Mouse (Mus musculus) forebrain, embryonic 15.5 days (tissue): Measurements from ENCODE around the gene Mapre3. TPM values are rescaled to one million over a fixed set of nuclear protein-coding genes. Genes with fewer than 3 reads are reported as not detected.

Experiments used
- ATAC-seq: fragments of 200-750 bp; cut with Nextera tagmentation; replicated peaks from 2 replicates; pipeline ENCODE4 v1.8.0; 2017; ENCODE audit warnings: mild to moderate bottlenecking, moderate TSS enrichment, moderate library complexity
- H3K27ac ChIP-seq: fragments of 300-500 bp; sonication (generic); replicated peaks from 2 replicates; pipeline ENCODE4 v1.5.1; 2015; ENCODE audit warnings: mild to moderate bottlenecking, inconsistent platforms
- H3K27me3 ChIP-seq: fragments of 300-500 bp; sonication (generic); 2 replicates; pipeline ENCODE4 v1.6.1; 2015; ENCODE audit warnings: inconsistent platforms
- H3K36me3 ChIP-seq: fragments of 300-500 bp; sonication (generic); 2 replicates; pipeline ENCODE4 v1.6.1; 2015; ENCODE audit warnings: mild to moderate bottlenecking, inconsistent platforms
- H3K4me1 ChIP-seq: fragments of 300-500 bp; sonication (generic); 2 replicates; pipeline ENCODE4 v1.6.1; 2015; ENCODE audit warnings: inconsistent platforms
- H3K4me2 ChIP-seq: fragments of 300-500 bp; sonication (generic); replicated peaks from 2 replicates; pipeline ENCODE4 v1.6.1; 2015; ENCODE audit warnings: mild to moderate bottlenecking, inconsistent platforms
- H3K4me3 ChIP-seq: fragments of 300-500 bp; sonication (generic); 2 replicates; pipeline ENCODE4 v1.5.1; 2015; ENCODE audit warnings: mild to moderate bottlenecking, inconsistent platforms
- H3K9ac ChIP-seq: fragments of 300-500 bp; sonication (generic); replicated peaks from 2 replicates; pipeline ENCODE4 v1.6.1; 2015; ENCODE audit warnings: mild to moderate bottlenecking, inconsistent platforms
- H3K9me3 ChIP-seq: fragments of 300-500 bp; sonication (generic); 2 replicates; pipeline ENCODE4 v1.6.1; 2016; ENCODE audit warnings: inconsistent platforms
- WGBS: fragments of 180-500 bp; shearing (Covaris S2); methylation state at CpG from one replicate; pipeline ENCODE4 v1.1.7; 2015; ENCODE audit warnings: mixed read lengths; 5-methylcytosine and 5-hydroxymethylcytosine counted together
- polyA plus RNA-seq: library from polyadenylated mRNA; unstranded; fragments of >200 nt; fragmentation: Nextera tagmentation; extraction: Ambion mirVana; gene quantifications from 2 replicates; pipeline ENCODE4 v1.2.1, GENCODE M21; 2015

Gene Mapre3
- polyA plus RNA-seq, 1 experiment from 2014 or later: 110 TPM

DNA sequence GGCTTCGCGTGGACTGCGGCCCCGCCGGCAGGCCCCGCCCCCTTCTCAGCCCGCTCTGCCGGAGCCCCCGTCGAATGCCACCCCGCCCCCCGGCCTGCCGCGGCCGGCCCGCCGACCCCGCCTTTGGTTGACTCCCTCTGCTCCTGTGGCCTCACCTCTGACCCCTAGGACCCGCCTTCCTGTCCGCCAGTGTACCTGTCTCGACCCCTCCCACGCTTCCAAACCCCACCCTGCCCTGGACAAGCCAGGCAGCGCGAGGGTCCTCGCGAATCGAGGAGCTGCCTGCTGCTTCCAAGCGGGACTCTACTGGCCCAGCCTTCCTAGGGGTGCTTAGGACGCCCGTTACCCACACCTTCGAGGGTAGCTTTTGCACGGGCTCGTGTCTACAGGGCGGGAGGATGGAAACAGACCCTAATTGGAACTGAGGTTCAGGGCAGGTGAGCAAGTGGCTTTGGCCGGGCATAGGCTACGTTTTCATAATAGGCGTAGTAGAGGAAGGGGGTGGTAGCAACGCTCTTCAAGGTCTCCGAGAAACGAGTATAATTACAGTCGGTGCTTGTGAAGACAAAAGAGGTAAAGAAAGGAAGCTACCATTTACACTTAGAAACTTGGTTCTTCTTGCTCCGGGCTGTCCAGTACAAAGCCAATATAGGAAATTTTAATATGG lies 74.8 kb downstream of the Mapre3 start:
- peak overlapping the region; percentile 81 for H3K9ac ChIP-seq
- H3K27me3 ChIP-seq: no peaks in the 10 kb centered on the region
- peaks cover 25% of the 10 kb centered on the region for H3K4me1 ChIP-seq
- peaks cover 35% of the 10 kb centered on the region for H3K36me3 ChIP-seq
- H3K27ac ChIP-seq: peak overlapping the region; percentile 99
- H3K4me3 ChIP-seq: peak overlapping the region; percentile 68
- no peaks in the 10 kb centered on the region for H3K9me3 ChIP-seq
- H3K4me2 ChIP-seq: peak overlapping the region; percentile 63
- under 1% methylated on average over 39 of the region's 42 CpGs for WGBS
- ATAC-seq: peak; percentile 14

DNA sequence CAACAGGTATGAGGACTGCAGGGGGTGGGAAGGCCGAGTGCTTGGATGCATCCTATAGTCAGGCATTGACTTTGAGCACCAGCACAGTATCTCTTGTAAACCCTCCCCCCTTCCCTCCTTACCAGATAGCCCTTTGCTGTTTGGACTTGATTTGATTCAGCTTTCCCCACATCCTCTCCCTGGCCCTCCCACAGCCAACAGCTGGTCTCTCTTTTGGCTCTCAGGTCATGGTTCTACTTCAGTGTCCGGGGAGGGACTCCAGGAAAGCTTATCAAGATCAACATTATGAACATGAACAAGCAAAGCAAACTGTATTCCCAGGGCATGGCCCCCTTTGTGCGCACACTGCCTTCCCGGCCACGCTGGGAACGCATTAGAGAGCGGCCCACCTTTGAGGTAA lies 75.9 kb downstream of the Mapre3 start:
- H3K27ac ChIP-seq: peak overlapping the region; percentile 99
- H3K4me1 ChIP-seq: peaks cover 25% of the 10 kb centered on the region
- H3K9ac ChIP-seq: peak overlapping the region; percentile 81; the same call in 1 of the 2 replicates
- peak overlapping the region; percentile 63 for H3K4me2 ChIP-seq
- no peak for ATAC-seq
- 82% methylated on average over 7 of the region's 7 CpGs for WGBS
- H3K4me3 ChIP-seq: peak overlapping the region; percentile 68
- no peaks in the 10 kb centered on the region for H3K9me3 ChIP-seq
- H3K36me3 ChIP-seq: peaks cover 46% of the 10 kb centered on the region
- no peaks in the 10 kb centered on the region for H3K27me3 ChIP-seq

DNA sequence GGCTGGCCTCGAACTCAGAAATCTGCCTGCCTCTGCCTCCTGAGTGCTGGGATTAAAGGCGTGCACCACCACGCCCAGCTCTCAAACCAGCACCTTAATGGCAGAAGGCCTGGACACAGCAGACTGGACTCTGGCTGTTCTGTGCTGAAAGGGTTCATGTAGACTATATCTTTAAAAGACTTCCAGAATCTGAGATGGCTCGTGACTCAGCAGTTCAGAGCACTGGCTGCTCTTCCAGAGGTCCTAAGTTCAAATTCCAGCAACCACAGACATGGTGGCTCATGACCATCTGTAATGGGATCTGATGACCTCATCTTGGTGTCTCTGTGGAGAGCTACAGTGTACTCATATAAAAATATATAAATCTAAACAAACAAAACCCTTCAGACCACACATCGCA lies 87.4 kb downstream of the Mapre3 start:
- Histone ChIP-seq H3K27ac (no peak overlapping the region), H3K4me2 (no peak overlapping the region), H3K4me1 (peaks cover 15% of the 10 kb centered on the region), H3K9ac (no peak overlapping the region), H3K36me3 (peaks cover 70% of the 10 kb centered on the region), H3K9me3 (no peaks in the 10 kb centered on the region), H3K27me3 (no peaks in the 10 kb centered on the region), H3K4me3 (no peak overlapping the region)
- WGBS: 94% methylated on average over 5 of the region's 5 CpGs
- ATAC-seq: no peak

DNA sequence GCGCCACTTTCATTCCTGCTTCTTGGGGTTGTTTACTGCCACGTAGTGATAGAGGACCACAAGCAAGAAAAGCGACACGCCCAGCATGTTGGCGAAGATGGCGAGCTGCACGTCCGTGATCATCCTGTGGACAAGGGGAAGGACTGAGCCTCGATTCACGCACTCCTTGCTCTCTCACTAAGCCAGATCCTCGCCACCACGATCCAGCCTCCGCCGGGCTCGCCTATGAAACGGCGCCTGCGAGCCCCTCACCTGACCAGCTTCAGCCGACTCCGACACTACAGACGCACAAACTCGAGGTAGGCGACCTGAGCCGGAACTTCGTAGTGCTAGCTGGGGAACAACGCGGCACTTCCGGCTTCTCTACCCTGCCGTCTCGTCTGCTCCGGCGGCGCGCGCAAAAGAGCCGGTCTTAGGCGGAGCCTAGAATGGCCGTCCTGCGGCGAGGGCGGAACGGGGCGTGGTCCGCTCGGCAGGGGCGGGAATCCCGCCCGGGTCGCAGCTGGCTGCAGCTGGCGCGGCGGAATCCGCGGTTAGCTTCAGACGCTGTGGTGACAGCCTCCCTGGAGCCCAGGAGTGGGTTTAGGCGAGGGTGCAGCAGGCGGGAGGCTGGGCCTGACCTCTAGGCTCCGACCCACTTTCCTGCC lies 93.1 kb downstream of the Mapre3 start, which contains the start of gene Ost4:
Gene Ost4, minus strand, starts transcription at position 376 of the 647 bp plus-strand sequence.
- Histone ChIP-seq H3K36me3 (peaks cover 27% of the 10 kb centered on the region), H3K4me1 (peaks cover 30% of the 10 kb centered on the region), H3K27ac (peak within 1 kb of the TSS; percentile 76), H3K4me3 (peak within 1 kb of the TSS; percentile 62), H3K9me3 (no peaks in the 10 kb centered on the region), H3K4me2 (peak within 1 kb of the TSS; percentile 95), H3K9ac (peak within 1 kb of the TSS; percentile 62), H3K27me3 (no peaks in the 10 kb centered on the region)
- WGBS: under 1% methylated on average over 58 of the region's 58 CpGs
- ATAC-seq: peak; percentile 96

DNA sequence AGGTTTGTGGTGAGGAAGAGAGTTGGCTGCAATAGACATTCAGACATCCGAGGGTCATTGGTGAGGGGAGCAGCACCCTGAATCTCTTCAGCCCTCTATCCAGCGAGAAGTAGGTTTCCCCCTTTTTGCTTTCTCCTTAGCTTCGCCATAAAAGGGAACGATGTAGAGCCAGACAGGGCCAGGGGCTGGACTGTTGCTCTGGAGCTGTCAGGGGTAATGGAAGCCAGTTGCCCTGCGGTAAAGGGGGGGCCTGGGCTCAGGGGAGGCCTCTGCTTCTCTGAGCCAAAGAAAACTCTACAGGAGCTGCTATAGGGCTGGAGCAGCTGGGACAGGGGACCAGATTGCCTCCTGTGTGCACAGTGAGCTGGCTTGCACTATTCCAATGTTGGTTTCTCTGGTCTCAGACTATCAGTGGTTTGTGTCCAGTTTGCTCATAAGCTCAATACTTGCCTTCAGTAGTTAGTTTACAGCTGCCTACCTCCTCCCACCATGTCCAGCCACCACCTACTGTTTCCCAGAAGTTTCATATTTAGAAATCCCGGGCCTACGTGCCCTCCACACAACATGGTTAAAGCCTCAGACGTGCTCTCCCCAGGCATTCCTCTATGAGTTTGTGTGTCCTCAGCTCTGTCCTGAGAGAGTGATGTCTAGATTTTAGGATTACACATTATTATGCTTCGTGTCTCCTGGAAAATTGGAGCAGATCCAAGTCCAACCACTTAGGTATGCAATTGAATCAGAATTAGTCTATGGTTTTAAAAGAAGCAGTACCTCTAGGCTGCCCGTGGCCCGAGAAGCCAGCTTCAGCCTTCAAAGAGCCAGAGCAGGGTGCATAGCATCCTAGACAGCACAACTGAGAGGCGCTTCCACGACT lies 94.2 kb downstream of the Mapre3 start:
- H3K4me1 ChIP-seq: peaks cover 40% of the 10 kb centered on the region
- WGBS: 58% methylated on average over 13 of the region's 13 CpGs

DNA sequence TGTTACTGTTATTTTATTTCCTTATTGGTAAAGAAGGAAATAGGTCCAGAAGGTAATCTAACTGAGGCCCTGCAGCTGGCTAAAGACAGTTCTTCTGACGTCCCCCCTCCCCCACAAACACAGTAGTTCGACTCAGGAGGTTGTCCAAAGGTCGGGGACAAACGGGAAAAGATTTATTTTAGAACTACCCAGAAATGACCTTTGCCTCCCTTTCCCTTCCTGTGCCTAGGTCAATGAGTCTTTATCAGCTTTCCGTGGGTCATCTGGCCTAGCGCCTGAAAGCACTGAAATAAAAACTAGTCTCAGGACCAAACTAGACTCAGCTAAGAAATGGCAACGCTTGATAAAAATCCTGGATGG lies 94.8 kb downstream of the Mapre3 start:
- WGBS: 69% methylated on average over 7 of the region's 7 CpGs
- H3K4me3 ChIP-seq: no peak overlapping the region
- no peak overlapping the region for H3K9ac ChIP-seq
- H3K4me1 ChIP-seq: peaks cover 43% of the 10 kb centered on the region
- ATAC-seq: no peak
- H3K36me3 ChIP-seq: peaks cover 13% of the 10 kb centered on the region; the same call in 1 of the 2 replicates
- no peaks in the 10 kb centered on the region for H3K9me3 ChIP-seq
- no peaks in the 10 kb centered on the region for H3K27me3 ChIP-seq
- no peak overlapping the region for H3K4me2 ChIP-seq
- H3K27ac ChIP-seq: no peak overlapping the region

More for the DNA sequence above, 94.2 kb downstream of the Mapre3 start:
- no peaks in the 10 kb centered on the region for H3K9me3 ChIP-seq
- H3K4me2 ChIP-seq: peak overlapping the region; percentile 95
- ATAC-seq: peak; percentile 3; the same call in 1 of the 2 replicates
- H3K36me3 ChIP-seq: peaks cover 19% of the 10 kb centered on the region
- no peaks in the 10 kb centered on the region for H3K27me3 ChIP-seq
- H3K4me3 ChIP-seq: peak overlapping the region; percentile 62
- peak overlapping the region; percentile 62; the same call in 1 of the 2 replicates for H3K9ac ChIP-seq
- H3K27ac ChIP-seq: peak overlapping the region; percentile 72; the same call in 1 of the 2 replicates

DNA sequence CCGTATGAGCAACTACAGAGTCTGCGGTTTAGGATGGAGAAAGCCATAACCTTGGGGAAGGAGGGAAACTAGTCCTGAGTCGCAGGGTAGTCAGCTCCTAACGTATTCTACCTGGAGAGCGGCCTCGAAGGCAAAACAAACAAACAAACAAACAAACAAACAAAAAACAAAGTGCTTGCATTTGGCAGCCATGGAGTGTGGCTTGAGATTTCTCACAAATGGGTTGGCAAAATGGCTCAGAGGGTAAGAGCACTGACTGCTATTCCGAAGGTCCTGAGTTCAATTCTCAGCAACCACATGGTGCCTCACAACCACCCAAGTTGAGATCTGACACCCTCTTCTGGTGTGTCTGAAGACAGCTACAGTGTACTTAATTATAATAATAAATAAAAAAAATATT lies 95.4 kb downstream of the Mapre3 start:
- H3K9ac ChIP-seq: no peak overlapping the region
- peaks cover 7% of the 10 kb centered on the region; the same call in 1 of the 2 replicates for H3K36me3 ChIP-seq
- H3K27ac ChIP-seq: no peak overlapping the region
- H3K4me1 ChIP-seq: peaks cover 43% of the 10 kb centered on the region
- 90% methylated on average over 7 of the region's 7 CpGs for WGBS
- ATAC-seq: no peak
- H3K4me3 ChIP-seq: no peak overlapping the region
- H3K9me3 ChIP-seq: no peaks in the 10 kb centered on the region
- no peak overlapping the region for H3K4me2 ChIP-seq
- H3K27me3 ChIP-seq: no peaks in the 10 kb centered on the region

DNA sequence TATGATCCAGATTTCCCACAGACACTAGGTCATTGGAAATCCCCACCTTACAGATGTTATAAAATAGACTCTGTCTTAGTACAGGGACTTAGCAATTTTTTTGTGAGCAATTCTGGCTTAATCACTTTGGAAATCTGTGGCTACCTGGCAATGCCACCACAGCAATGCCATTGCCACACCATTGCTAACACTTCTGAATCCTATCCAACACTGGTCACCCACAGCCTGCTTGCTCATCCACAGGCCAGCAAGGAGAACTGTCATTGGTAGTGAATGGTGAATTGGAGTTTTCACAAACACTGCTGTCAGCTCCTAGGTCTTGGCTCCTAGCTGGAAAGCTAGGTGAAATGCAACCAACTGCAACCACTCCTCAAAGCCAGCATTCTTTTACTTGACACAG lies 96.0 kb downstream of the Mapre3 start:
- Histone ChIP-seq H3K36me3 (peaks cover under 1% of the 10 kb centered on the region; the same call in 1 of the 2 replicates), H3K9ac (no peak overlapping the region), H3K9me3 (no peaks in the 10 kb centered on the region), H3K4me2 (no peak overlapping the region), H3K4me3 (no peak overlapping the region), H3K27ac (no peak overlapping the region), H3K4me1 (peaks cover 42% of the 10 kb centered on the region), H3K27me3 (no peaks in the 10 kb centered on the region)
- ATAC-seq: no peak

DNA sequence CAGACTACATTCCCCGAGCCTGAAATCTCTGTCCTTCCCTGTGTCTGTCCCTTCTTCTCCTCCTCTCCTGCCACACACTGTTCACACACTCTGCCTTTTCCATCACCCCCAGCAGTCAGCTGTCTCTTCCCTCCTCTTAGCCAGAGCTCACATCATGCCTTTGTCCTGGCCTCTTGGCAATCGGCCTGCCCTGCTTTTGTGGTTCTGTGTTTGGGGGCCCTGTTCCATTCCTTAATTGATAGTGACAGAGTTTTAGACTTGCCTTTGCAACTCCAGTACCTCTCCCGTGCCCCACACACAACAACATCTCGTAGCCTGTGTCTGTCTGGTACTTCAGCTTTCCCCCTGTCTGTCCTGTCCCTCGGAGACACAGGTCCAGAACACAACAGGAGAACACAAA lies 97.7 kb downstream of the Mapre3 start:
- Histone ChIP-seq H3K27me3 (no peaks in the 10 kb centered on the region), H3K36me3 (no peaks in the 10 kb centered on the region), H3K27ac (peak overlapping the region; percentile 69), H3K4me2 (no peak overlapping the region), H3K9me3 (no peaks in the 10 kb centered on the region), H3K4me3 (no peak overlapping the region), H3K4me1 (peaks cover 35% of the 10 kb centered on the region), H3K9ac (no peak overlapping the region)
- WGBS: 34% methylated on average over 5 of the region's 5 CpGs
- ATAC-seq: no peak

DNA sequence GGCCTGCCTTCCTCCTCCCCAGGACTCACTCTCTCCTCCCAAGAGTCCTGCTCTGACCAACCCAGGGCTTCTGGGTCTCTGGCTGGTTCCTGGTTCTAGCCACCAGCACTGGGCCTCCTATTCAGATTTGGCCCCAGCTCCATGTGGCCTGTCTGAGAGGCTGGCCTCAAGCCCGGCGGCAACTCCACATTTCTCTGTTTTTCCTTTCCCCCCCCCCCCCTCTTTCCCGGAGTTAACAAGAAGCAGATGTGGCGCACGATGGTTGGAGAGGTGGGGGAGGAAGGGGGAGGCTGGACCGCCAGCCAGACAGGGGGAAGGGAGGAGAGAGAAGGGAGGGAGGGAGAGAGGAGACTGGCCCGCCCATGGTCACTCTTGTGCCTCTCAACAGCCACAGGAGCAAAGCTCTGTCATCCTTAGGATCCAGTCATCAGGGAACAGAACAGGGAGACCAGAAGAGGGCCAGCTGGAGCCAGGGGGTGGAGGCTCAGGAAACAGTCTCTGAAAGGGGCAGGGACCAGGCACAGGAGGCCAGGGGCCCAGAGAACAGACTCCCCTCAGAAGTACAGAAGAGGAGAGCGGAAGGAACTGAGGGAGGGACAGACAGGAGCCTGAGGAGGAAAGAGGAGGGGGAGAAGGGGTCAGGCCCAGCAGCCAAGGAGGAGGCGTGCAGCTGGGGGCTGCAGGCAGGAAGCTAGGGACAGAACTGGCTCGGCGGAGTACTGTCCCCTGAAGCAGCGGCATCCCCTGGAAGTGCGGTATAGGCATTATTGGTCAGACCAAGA lies 98.8 kb downstream of the Mapre3 start, which contains the start of gene Emilin1:
Gene Emilin1, plus strand, starts transcription at position 343 of the 782 bp plus-strand sequence.
- no peaks in the 10 kb centered on the region for H3K36me3 ChIP-seq
- H3K4me3 ChIP-seq: peak within 1 kb of the TSS; percentile 4; the same call in 1 of the 2 replicates
- 37% methylated on average over 13 of the region's 13 CpGs for WGBS
- H3K9ac ChIP-seq: 0 out of 2 replicates have a peak within 1 kb of the TSS, but pooled peaks have one; percentile 27
- no peak within 1 kb of the TSS for H3K4me2 ChIP-seq
- H3K27me3 ChIP-seq: no peaks in the 10 kb centered on the region
- peak within 1 kb of the TSS; percentile 69 for H3K27ac ChIP-seq
- ATAC-seq: no peak
- H3K9me3 ChIP-seq: no peaks in the 10 kb centered on the region
- peaks cover 31% of the 10 kb centered on the region for H3K4me1 ChIP-seq

DNA sequence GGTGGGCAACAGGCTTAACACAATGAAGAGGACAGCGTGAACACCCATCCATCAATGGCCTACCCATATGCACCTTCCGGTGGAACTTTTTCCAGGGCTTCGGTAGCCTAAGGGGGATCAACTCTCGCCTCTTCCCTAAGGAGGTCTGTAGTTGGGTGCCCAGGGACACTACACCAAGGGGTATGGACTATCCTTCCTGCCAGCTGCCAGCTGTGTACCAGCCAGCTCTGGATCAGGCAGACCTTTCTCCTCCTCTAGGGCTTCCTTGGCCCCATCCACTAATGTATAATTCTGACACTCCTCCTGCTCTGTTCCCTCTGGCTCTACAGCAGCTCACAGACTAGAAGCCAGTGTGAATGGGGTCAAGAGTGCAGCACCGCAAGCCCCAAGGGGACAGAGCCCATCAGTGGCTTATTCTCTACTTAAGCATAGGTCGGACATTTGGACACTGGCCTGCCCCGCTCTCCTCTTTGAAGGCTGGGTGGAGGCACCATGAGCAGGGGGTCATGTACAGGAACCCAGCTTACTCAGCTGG lies 99.7 kb downstream of the Mapre3 start:
- Histone ChIP-seq H3K4me3 (peak overlapping the region; percentile 4; the same call in 1 of the 2 replicates), H3K36me3 (no peaks in the 10 kb centered on the region), H3K4me2 (no peak overlapping the region), H3K27me3 (no peaks in the 10 kb centered on the region), H3K9me3 (no peaks in the 10 kb centered on the region), H3K9ac (0 out of 2 replicates have a peak overlapping the region, but pooled peaks have one; percentile 27), H3K27ac (peak overlapping the region; percentile 69), H3K4me1 (peaks cover 28% of the 10 kb centered on the region)
- no peak for ATAC-seq
- WGBS: 89% methylated on average over 7 of the region's 7 CpGs
